Mouse (Mus musculus) liver, postnatal 0 days (tissue): Measurements from ENCODE around the gene Tmem164. TPM values are rescaled to one million over a fixed set of nuclear protein-coding genes. Genes with fewer than 3 reads are reported as not detected.

ENCODE experiments used
- ATAC-seq: fragments of 200-750 bp; cut with Nextera tagmentation; 2 replicates; pipeline ENCODE4 v1.8.0; 2017; ENCODE audit warnings: mild to moderate bottlenecking, moderate library complexity
- DNase-seq: peaks from one replicate; pipeline ENCODE4 v3.0.0-alpha.2; 2016
- H3K27ac ChIP-seq: fragments of 300-500 bp; sonication (generic); 2 replicates; pipeline ENCODE4 v1.5.1; 2014; ENCODE audit warnings: antibody characterized with exemption, moderate library complexity, mild to moderate bottlenecking, low read depth
- H3K27me3 ChIP-seq: fragments of 300-500 bp; sonication (generic); 2 replicates; pipeline ENCODE4 v1.6.1; 2014; ENCODE audit warnings: low read length, control low read depth, mixed read lengths; ENCODE audit not compliant: insufficient read depth
- H3K36me3 ChIP-seq: fragments of 300-500 bp; sonication (generic); replicated peaks from 2 replicates; pipeline ENCODE4 v1.6.1; 2014; ENCODE audit warnings: mild to moderate bottlenecking, control low read depth, low read length, moderate library complexity, mixed read lengths; ENCODE audit not compliant: insufficient read depth
- H3K4me1 ChIP-seq: fragments of 300-500 bp; sonication (generic); 2 replicates; pipeline ENCODE4 v1.6.1; 2014; ENCODE audit warnings: antibody characterized with exemption, mild to moderate bottlenecking, control low read depth; ENCODE audit not compliant: insufficient read depth
- H3K4me2 ChIP-seq: fragments of 300-500 bp; sonication (generic); 2 replicates; pipeline ENCODE4 v1.6.1; 2014; ENCODE audit warnings: low read depth, mild to moderate bottlenecking, low read length, moderate library complexity, mixed read lengths
- H3K4me3 ChIP-seq: fragments of 300-500 bp; sonication (generic); 2 replicates; pipeline ENCODE4 v1.5.1; 2014; ENCODE audit warnings: low read depth, low read length
- H3K9ac ChIP-seq: fragments of 300-500 bp; sonication (generic); replicated peaks from 2 replicates; pipeline ENCODE4 v1.6.1; 2014; ENCODE audit warnings: mild to moderate bottlenecking, moderate library complexity
- H3K9me3 ChIP-seq: fragments of 300-500 bp; sonication (generic); 2 replicates; pipeline ENCODE4 v1.6.1; 2016; ENCODE audit warnings: mild to moderate bottlenecking, control low read depth, low read length, mixed read lengths
- CTCF ChIP-seq: sonication (generic); IDR thresholded peaks from 2 replicates; pipeline ENCODE4 v1.5.1; 2016; ENCODE audit warnings: antibody characterized with exemption, low read depth
- EP300 ChIP-seq: IDR thresholded peaks from 2 replicates; pipeline ENCODE4 v1.6.1; 2016; ENCODE audit warnings: antibody characterized with exemption, low read depth, mild to moderate bottlenecking
- WGBS: fragments of 180-500 bp; shearing (Covaris S2); extraction: QIAGEN DNeasy Blood & Tissue Kit; methylation state at CpG from one replicate; pipeline ENCODE4 v1.1.7; 2014; ENCODE audit not compliant: insufficient replicate concordance; 5-methylcytosine and 5-hydroxymethylcytosine counted together
- polyA plus RNA-seq: library from polyadenylated mRNA; unstranded; fragments of >200 nt; fragmentation: Nextera tagmentation; extraction: Ambion mirVana; gene quantifications from 2 replicates; pipeline ENCODE4 v1.2.1, GENCODE M21; 2015

Tmem164 gene
- polyA plus RNA-seq, 1 experiment from 2014 or later, result 8.7 TPM

GRCm38 (mm10) chrX:142697545-142698204 is 16.5 kb downstream of the Tmem164 start:
- no peak for ATAC-seq
- H3K36me3 ChIP-seq, result no peaks in the 10 kb centered on the region; the same call in 1 of the 2 replicates
- no peak overlapping the region for H3K4me3 ChIP-seq
- H3K4me2 ChIP-seq, result no peak overlapping the region
- no peaks in the 10 kb centered on the region for H3K27me3 ChIP-seq
- no peaks in the 10 kb centered on the region for H3K9me3 ChIP-seq
- WGBS, result 69% methylated on average over 5 of the region's 5 CpGs
- H3K27ac ChIP-seq, result no peak overlapping the region
- H3K4me1 ChIP-seq, result no peaks in the 10 kb centered on the region
- TF ChIP-seq EP300 (no peak), CTCF (no peak)
- no peak for DNase-seq
- no peak overlapping the region for H3K9ac ChIP-seq

GRCm38 (mm10) chrX:142698212-142698611 is 17.0 kb downstream of the Tmem164 start:
- Histone ChIP-seq H3K36me3 (no peaks in the 10 kb centered on the region; the same call in 1 of the 2 replicates), H3K4me3 (no peak overlapping the region), H3K27ac (no peak overlapping the region), H3K9me3 (no peaks in the 10 kb centered on the region), H3K4me1 (no peaks in the 10 kb centered on the region), H3K27me3 (no peaks in the 10 kb centered on the region), H3K4me2 (no peak overlapping the region), H3K9ac (no peak overlapping the region)
- DNase-seq (no peak), ATAC-seq (no peak)
- WGBS, result 57% methylated on average over 7 of the region's 7 CpGs
- TF ChIP-seq CTCF, result no peak
- no peak for TF ChIP-seq EP300

- Histone ChIP-seq H3K27me3 (no peaks in the 10 kb centered on the region), H3K4me2 (no peak overlapping the region), H3K9me3 (no peaks in the 10 kb centered on the region), H3K27ac (no peak overlapping the region), H3K4me1 (no peaks in the 10 kb centered on the region), H3K9ac (no peak overlapping the region), H3K36me3 (no peaks in the 10 kb centered on the region), H3K4me3 (no peak overlapping the region)
- ATAC-seq (no peak), DNase-seq (no peak)
- TF ChIP-seq EP300, result no peak
- TF ChIP-seq CTCF, result no peak
- WGBS, result 76% methylated on average over 5 of the region's 5 CpGs
Observed at GRCm38 (mm10) chrX:142702094-142702493, 20.9 kb downstream of the Tmem164 start.

- ATAC-seq, result no peak
- Histone ChIP-seq H3K9me3 (no peaks in the 10 kb centered on the region), H3K9ac (no peak overlapping the region), H3K4me1 (no peaks in the 10 kb centered on the region), H3K4me3 (no peak overlapping the region), H3K4me2 (no peak overlapping the region), H3K27ac (no peak overlapping the region), H3K36me3 (no peaks in the 10 kb centered on the region), H3K27me3 (no peaks in the 10 kb centered on the region)
- WGBS, result 55% methylated on average over 3 of the region's 3 CpGs
- DNase-seq, result no peak
- TF ChIP-seq EP300 (no peak), CTCF (no peak)
Observed at GRCm38 (mm10) chrX:142702566-142702965, 21.4 kb downstream of the Tmem164 start.

GRCm38 (mm10) chrX:142703953-142704352 is 22.7 kb downstream of the Tmem164 start:
- DNase-seq, result no peak
- H3K4me3 ChIP-seq, result no peak overlapping the region
- H3K9ac ChIP-seq, result no peak overlapping the region
- H3K36me3 ChIP-seq, result no peaks in the 10 kb centered on the region
- ATAC-seq, result no peak
- no peaks in the 10 kb centered on the region for H3K9me3 ChIP-seq
- TF ChIP-seq CTCF, result no peak
- TF ChIP-seq EP300, result no peak
- WGBS, result 80% methylated on average over 3 of the region's 3 CpGs
- H3K27me3 ChIP-seq, result no peaks in the 10 kb centered on the region
- no peak overlapping the region for H3K27ac ChIP-seq
- H3K4me2 ChIP-seq, result no peak overlapping the region
- H3K4me1 ChIP-seq, result no peaks in the 10 kb centered on the region

- H3K9ac ChIP-seq, result no peak overlapping the region
- H3K36me3 ChIP-seq, result no peaks in the 10 kb centered on the region
- H3K4me3 ChIP-seq, result no peak overlapping the region
- H3K4me1 ChIP-seq, result no peaks in the 10 kb centered on the region
- H3K27ac ChIP-seq, result no peak overlapping the region
- no peak for TF ChIP-seq EP300
- no peak for TF ChIP-seq CTCF
- ATAC-seq (no peak), DNase-seq (no peak)
- H3K27me3 ChIP-seq, result no peaks in the 10 kb centered on the region
- H3K4me2 ChIP-seq, result no peak overlapping the region
- no peaks in the 10 kb centered on the region for H3K9me3 ChIP-seq
Observed at GRCm38 (mm10) chrX:142708257-142708656, 27.1 kb downstream of the Tmem164 start.

- H3K4me3 ChIP-seq, result no peak overlapping the region
- WGBS, result 62% methylated on average over 3 of the region's 3 CpGs
Observed at GRCm38 (mm10) chrX:142716014-142716413, 34.8 kb downstream of the Tmem164 start.

More at GRCm38 (mm10) chrX:142716014-142716413, 34.8 kb downstream of the Tmem164 start:
- Histone ChIP-seq H3K27ac (no peak overlapping the region), H3K27me3 (no peaks in the 10 kb centered on the region), H3K4me2 (no peak overlapping the region), H3K9ac (no peak overlapping the region), H3K36me3 (no peaks in the 10 kb centered on the region), H3K4me1 (no peaks in the 10 kb centered on the region), H3K9me3 (no peaks in the 10 kb centered on the region)
- TF ChIP-seq CTCF, result no peak
- no peak for TF ChIP-seq EP300
- DNase-seq (no peak), ATAC-seq (no peak)
